Mouse (Mus musculus) right cerebral cortex, postnatal 14 days (tissue): ENCODE results near the gene Xlr.
"Not testable (repeated sequence)": the region's sequence is repeated elsewhere in the genome, so short reads cannot be mapped to it uniquely, and the experiment has no call there.

Experiments used
- DNase-seq: peaks from one replicate; pipeline ENCODE4 v3.0.0; 2022

The Xlr gene

GRCm38 (mm10) chrX:53797519-53797918 lies at the start of gene Xlr:
Gene Xlr, minus strand, starts transcription at chrX:53797706.
- not testable (repeated sequence) for DNase-seq

GRCm38 (mm10) chrX:53799074-53799473 lies 1.6 kb upstream of the Xlr start:
- DNase-seq = no peak

GRCm38 (mm10) chrX:53776276-53776675 lies 21.2 kb downstream of the Xlr start, which contains the start of gene Zfp36l3:
Gene Zfp36l3, minus strand, starts transcription at chrX:53776394.
- no peak for DNase-seq

- no peak for DNase-seq
These were observed 39.8 kb downstream of the Xlr start, which contains the start of gene 1700013H16Rik for GRCm38 (mm10) chrX:53757736-53758135. Gene 1700013H16Rik, minus strand, starts transcription at chrX:53757831.

- DNase-seq = no peak
These were observed 44.7 kb downstream of the Xlr start for GRCm38 (mm10) chrX:53752851-53753250.

GRCm38 (mm10) chrX:53728967-53729366 lies 68.5 kb downstream of the Xlr start:
- DNase-seq = no peak
